Mouse (Mus musculus): Measurements from ENCODE around the gene Znrf1. TPM values are rescaled to one million over a fixed set of nuclear protein-coding genes. Genes with fewer than 3 reads are reported as not detected.
"Not testable (repeated sequence)": the region's sequence is repeated elsewhere in the genome, so short reads cannot be mapped to it uniquely, and the experiment has no call there.

The Znrf1 gene
- polyA plus RNA-seq, 1 experiment from 2014 or later: 86.3 TPM

- Histone ChIP-seq H3K4me3 (peak overlapping the region; percentile 88), H3K27ac (replicated peaks) (0 out of 2 replicates have a peak overlapping the region, but pooled peaks have one; percentile 92), H3K9ac (replicated peaks) (peak overlapping the region; percentile 88; the same call in 1 of the 2 replicates), H3K4me2 (replicated peaks) (peak overlapping the region; percentile 60)
- ATAC-seq (ENCODE audit: low FRiP score, low read depth); H3K9me3 ChIP-seq; H3K27me3 ChIP-seq; H3K36me3 ChIP-seq; H3K4me1 ChIP-seq: not testable (repeated sequence)
- WGBS: 75% methylated on average over 12 of the region's 12 CpGs
These were observed 108.6 kb downstream of the Znrf1 start for GRCm38 (mm10) chr8:111644286-111645051.

- 97% methylated on average over 8 of the region's 8 CpGs for WGBS
- no peak for ATAC-seq (ENCODE audit: low FRiP score, low read depth)
These were observed 109.8 kb downstream of the Znrf1 start for GRCm38 (mm10) chr8:111645715-111646114.

GRCm38 (mm10) chr8:111648834-111649233 lies 112.9 kb downstream of the Znrf1 start:
- Histone ChIP-seq H3K27ac (replicated peaks) (no peak overlapping the region), H3K4me3 (no peak overlapping the region), H3K36me3 (no peaks in the 10 kb centered on the region), H3K4me1 (no peaks in the 10 kb centered on the region), H3K27me3 (no peaks in the 10 kb centered on the region), H3K9me3 (no peaks in the 10 kb centered on the region), H3K9ac (replicated peaks) (no peak overlapping the region), H3K4me2 (replicated peaks) (no peak overlapping the region)
- no peak for ATAC-seq (ENCODE audit: low FRiP score, low read depth)
- WGBS: 63% methylated on average over 2 of the region's 2 CpGs

More at GRCm38 (mm10) chr8:111645715-111646114, 109.8 kb downstream of the Znrf1 start:
- Histone ChIP-seq H3K27ac (replicated peaks) (no peak overlapping the region), H3K4me2 (replicated peaks) (no peak overlapping the region), H3K4me1 (peaks cover 5% of the 10 kb centered on the region), H3K9me3 (no peaks in the 10 kb centered on the region), H3K9ac (replicated peaks) (no peak overlapping the region), H3K4me3 (no peak overlapping the region), H3K36me3 (no peaks in the 10 kb centered on the region), H3K27me3 (no peaks in the 10 kb centered on the region)

GRCm38 (mm10) chr8:111650651-111651050 lies 114.8 kb downstream of the Znrf1 start:
- ATAC-seq (ENCODE audit: low FRiP score, low read depth): no peak
- 64% methylated on average over 3 of the region's 3 CpGs for WGBS

GRCm38 (mm10) chr8:111653524-111653923 lies 117.6 kb downstream of the Znrf1 start:
- 94% methylated on average over 2 of the region's 2 CpGs for WGBS
- H3K4me1 ChIP-seq: peaks cover 5% of the 10 kb centered on the region
- no peak for ATAC-seq (ENCODE audit: low FRiP score, low read depth)
- H3K4me3 ChIP-seq: no peak overlapping the region
- H3K36me3 ChIP-seq: no peaks in the 10 kb centered on the region
- H3K27ac ChIP-seq (replicated peaks): no peak overlapping the region
- no peak overlapping the region for H3K4me2 ChIP-seq (replicated peaks)
- no peaks in the 10 kb centered on the region for H3K9me3 ChIP-seq
- H3K9ac ChIP-seq (replicated peaks): no peak overlapping the region
- H3K27me3 ChIP-seq: no peaks in the 10 kb centered on the region

More at GRCm38 (mm10) chr8:111650651-111651050, 114.8 kb downstream of the Znrf1 start:
- no peaks in the 10 kb centered on the region for H3K4me1 ChIP-seq
- no peak overlapping the region for H3K27ac ChIP-seq (replicated peaks)
- no peak overlapping the region for H3K4me2 ChIP-seq (replicated peaks)
- H3K9ac ChIP-seq (replicated peaks): no peak overlapping the region
- H3K27me3 ChIP-seq: no peaks in the 10 kb centered on the region
- no peaks in the 10 kb centered on the region for H3K9me3 ChIP-seq
- no peak overlapping the region for H3K4me3 ChIP-seq
- H3K36me3 ChIP-seq: no peaks in the 10 kb centered on the region

GRCm38 (mm10) chr8:111657312-111657854 lies 121.5 kb downstream of the Znrf1 start:
- Histone ChIP-seq H3K4me3 (no peak overlapping the region), H3K9me3 (no peaks in the 10 kb centered on the region), H3K27ac (replicated peaks) (no peak overlapping the region), H3K9ac (replicated peaks) (no peak overlapping the region), H3K36me3 (peaks cover 21% of the 10 kb centered on the region), H3K4me2 (replicated peaks) (no peak overlapping the region), H3K27me3 (no peaks in the 10 kb centered on the region), H3K4me1 (peaks cover 5% of the 10 kb centered on the region)
- WGBS: 36% methylated on average over 1 of the region's 1 CpGs
- ATAC-seq (ENCODE audit: low FRiP score, low read depth): no peak

- peaks cover 5% of the 10 kb centered on the region for H3K4me1 ChIP-seq
- no peaks in the 10 kb centered on the region for H3K9me3 ChIP-seq
- no peak overlapping the region for H3K4me3 ChIP-seq
- 93% methylated on average over 6 of the region's 6 CpGs for WGBS
- H3K36me3 ChIP-seq: peaks cover 21% of the 10 kb centered on the region
- H3K9ac ChIP-seq (replicated peaks): no peak overlapping the region
- no peak for ATAC-seq (ENCODE audit: low FRiP score, low read depth)
- H3K27ac ChIP-seq (replicated peaks): no peak overlapping the region
- H3K27me3 ChIP-seq: no peaks in the 10 kb centered on the region
- no peak overlapping the region for H3K4me2 ChIP-seq (replicated peaks)
These were observed 123.0 kb downstream of the Znrf1 start for GRCm38 (mm10) chr8:111658819-111659423.

GRCm38 (mm10) chr8:111662473-111662872 lies 126.6 kb downstream of the Znrf1 start:
- H3K27ac ChIP-seq (replicated peaks): no peak overlapping the region
- H3K4me3 ChIP-seq: no peak overlapping the region
- H3K9ac ChIP-seq (replicated peaks): no peak overlapping the region
- peaks cover 37% of the 10 kb centered on the region for H3K36me3 ChIP-seq
- H3K4me2 ChIP-seq (replicated peaks): no peak overlapping the region
- H3K9me3 ChIP-seq: no peaks in the 10 kb centered on the region
- H3K27me3 ChIP-seq: no peaks in the 10 kb centered on the region
- peaks cover 2% of the 10 kb centered on the region for H3K4me1 ChIP-seq
- ATAC-seq (ENCODE audit: low FRiP score, low read depth): no peak
- WGBS: 93% methylated on average over 3 of the region's 3 CpGs

- Histone ChIP-seq H3K4me3 (no peak overlapping the region), H3K36me3 (peaks cover 52% of the 10 kb centered on the region)
These were observed 130.9 kb downstream of the Znrf1 start for GRCm38 (mm10) chr8:111666751-111667150.

More at GRCm38 (mm10) chr8:111666751-111667150, 130.9 kb downstream of the Znrf1 start:
- no peak overlapping the region for H3K9ac ChIP-seq (replicated peaks)
- WGBS: 95% methylated on average over 2 of the region's 2 CpGs
- H3K27ac ChIP-seq (replicated peaks): no peak overlapping the region
- no peak for ATAC-seq (ENCODE audit: low FRiP score, low read depth)
- no peaks in the 10 kb centered on the region for H3K27me3 ChIP-seq
- no peak overlapping the region for H3K4me2 ChIP-seq (replicated peaks)
- H3K9me3 ChIP-seq: no peaks in the 10 kb centered on the region
- H3K4me1 ChIP-seq: no peaks in the 10 kb centered on the region

Other genes starting within 250 kb of the Znrf1 start
- 73.0 and 74.4 TPM in 2 replicates for gene Rfwd3, start 235.9 kb upstream of the Znrf1 start, polyA plus RNA-seq (2016; fragmentation: Nextera tagmentation; extraction: Ambion mirVana)
- gene Mlkl, start 197.9 kb upstream of the Znrf1 start, polyA plus RNA-seq (2016; fragmentation: Nextera tagmentation; extraction: Ambion mirVana): 0.26 and 0.31 TPM in 2 replicates
- 0.18 TPM in 1 of 2 replicates, not detected in the other for gene Fa2h, start 142.3 kb upstream of the Znrf1 start, polyA plus RNA-seq (2016; fragmentation: Nextera tagmentation; extraction: Ambion mirVana)
- gene Wdr59, start 14.0 kb upstream of the Znrf1 start, polyA plus RNA-seq (2016; fragmentation: Nextera tagmentation; extraction: Ambion mirVana): 5.7 and 6.0 TPM in 2 replicates
- 0.41 and 0.46 TPM in 2 replicates for gene Ldhd, start 94.3 kb downstream of the Znrf1 start, polyA plus RNA-seq (2016; fragmentation: Nextera tagmentation; extraction: Ambion mirVana)
- 24.3 and 25.5 TPM in 2 replicates for gene Zfp1, start 107.3 kb downstream of the Znrf1 start, polyA plus RNA-seq (2016; fragmentation: Nextera tagmentation; extraction: Ambion mirVana)
- not detected in 2 replicates for gene Ctrb1, start 154.9 kb downstream of the Znrf1 start, polyA plus RNA-seq (2016; fragmentation: Nextera tagmentation; extraction: Ambion mirVana)
- 52.4 and 53.8 TPM in 2 replicates for gene Bcar1, start 207.7 kb downstream of the Znrf1 start, polyA plus RNA-seq (2016; fragmentation: Nextera tagmentation; extraction: Ambion mirVana)

All from midbrain, embryonic 12.5 days (tissue).